Mouse (Mus musculus) bone marrow, adult 2 months (tissue): ENCODE results near the gene 9930111J21Rik2. TPM values are rescaled to one million over a fixed set of nuclear protein-coding genes. Genes with fewer than 3 reads are reported as not detected.
"Not testable (repeated sequence)": the region's sequence is repeated elsewhere in the genome, so short reads cannot be mapped to it uniquely, and the experiment has no call there.

Experiments used
- H3K27ac ChIP-seq: fragments of 200-500 bp; 2 replicates; pipeline ENCODE4 v1.5.1; 2012; ENCODE audit warnings: low read depth, mild to moderate bottlenecking, control low read depth, inconsistent platforms, low read length; ENCODE audit not compliant: control insufficient read depth, poor library complexity, insufficient read depth
- H3K4me1 ChIP-seq: fragments of 200-500 bp; 2 replicates; pipeline ENCODE4 v1.6.1; 2011; ENCODE audit warnings: low read length; ENCODE audit not compliant: control insufficient read depth, insufficient read depth
- H3K4me3 ChIP-seq: fragments of 200-500 bp; replicated peaks from 2 replicates; pipeline ENCODE3; 2011; ENCODE audit warnings: mild to moderate bottlenecking, low read depth, low read length, control low read depth; ENCODE audit not compliant: control insufficient read depth
- CTCF ChIP-seq: fragments of 200-500 bp; IDR thresholded peaks from 2 replicates; pipeline ENCODE4 v1.5.1; 2011; ENCODE audit warnings: low read length, control low read depth; ENCODE audit not compliant: control insufficient read depth, insufficient read depth
- POLR2A ChIP-seq: fragments of 200-500 bp; IDR thresholded peaks from 2 replicates; pipeline ENCODE4 v1.6.1; 2011; ENCODE audit warnings: low read depth, mild to moderate bottlenecking, control low read depth, low read length, borderline replicate concordance; ENCODE audit not compliant: control insufficient read depth
- WGBS: fragments of 180-500 bp; shearing (Covaris S2); methylation state at CpG from one replicate; pipeline ENCODE4 v1.1.7; 2018; 5-methylcytosine and 5-hydroxymethylcytosine counted together
- polyA plus RNA-seq: library from polyadenylated mRNA; stranded (reverse); fragments of >200 nt; gene quantifications from 2 replicates; pipeline ENCODE4 v1.2.4, GENCODE M21; 2011; ENCODE audit warnings: low replicate concordance; ENCODE audit not compliant: missing spikeins, insufficient read depth, insufficient read length

The 9930111J21Rik2 gene
- polyA plus RNA-seq: 9.1 and 13.8 TPM in 2 replicates

GRCm38 (mm10) chr11:49051093-49051891, at the start of gene 9930111J21Rik2:
9930111J21Rik2 (minus strand) TSS chr11:49051242.
- H3K4me1 ChIP-seq, H3K4me3 ChIP-seq, H3K27ac ChIP-seq: not testable (repeated sequence)
- WGBS: 8% methylated on average over 1 of the region's 6 CpGs

DNA sequence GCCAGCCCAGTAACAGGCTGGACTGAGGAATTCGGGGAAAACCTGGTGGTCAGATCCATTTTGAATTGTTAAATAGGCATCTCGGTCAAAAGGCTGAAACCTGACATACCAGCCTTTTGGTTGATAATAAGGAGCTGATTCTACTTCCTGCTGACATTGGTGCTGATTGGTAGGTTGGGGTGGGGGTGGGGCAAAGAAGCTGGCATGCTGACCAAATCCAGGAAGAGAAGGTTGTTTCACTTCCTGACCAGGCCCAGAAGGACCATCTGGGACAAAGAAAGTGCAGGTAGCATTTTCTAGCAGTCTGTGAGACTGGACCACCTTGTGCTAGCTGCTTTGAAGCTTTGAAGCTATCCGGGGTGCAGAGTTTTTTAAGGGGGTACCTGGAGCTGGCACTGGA, 49.4 kb upstream of the 9930111J21Rik2 start:
- Histone ChIP-seq H3K27ac (no peak overlapping the region), H3K4me1 (peaks cover 2% of the 10 kb centered on the region), H3K4me3 (no peak overlapping the region)
- TF ChIP-seq CTCF (no peak), POLR2A (no peak)
- 65% methylated on average over 3 of the region's 3 CpGs for WGBS

- Histone ChIP-seq H3K4me1 (no peaks in the 10 kb centered on the region; the same call in 1 of the 2 replicates), H3K27ac (no peak overlapping the region), H3K4me3 (no peak overlapping the region)
- 95% methylated on average over 4 of the region's 4 CpGs for WGBS
- no peak for TF ChIP-seq POLR2A
- TF ChIP-seq CTCF: no peak
These were observed 44.3 kb upstream of the 9930111J21Rik2 start for GRCm38 (mm10) chr11:49095367-49095766.

GRCm38 (mm10) chr11:49093861-49094660, 43.0 kb upstream of the 9930111J21Rik2 start:
- no peak overlapping the region for H3K4me3 ChIP-seq
- H3K27ac ChIP-seq: no peak overlapping the region; the same call in 1 of the 2 replicates
- no peaks in the 10 kb centered on the region; the same call in 1 of the 2 replicates for H3K4me1 ChIP-seq
- TF ChIP-seq CTCF (no peak), POLR2A (no peak)
- WGBS: 53% methylated on average over 6 of the region's 6 CpGs

GRCm38 (mm10) chr11:49092786-49093185, 41.7 kb upstream of the 9930111J21Rik2 start:
- 49% methylated on average over 2 of the region's 2 CpGs for WGBS
- Histone ChIP-seq H3K4me1 (no peaks in the 10 kb centered on the region; the same call in 1 of the 2 replicates), H3K27ac (no peak overlapping the region), H3K4me3 (no peak overlapping the region)
- no peak for TF ChIP-seq CTCF
- no peak for TF ChIP-seq POLR2A

GRCm38 (mm10) chr11:49092053-49092586, 41.1 kb upstream of the 9930111J21Rik2 start:
- Histone ChIP-seq H3K27ac (no peak overlapping the region), H3K4me1 (no peaks in the 10 kb centered on the region; the same call in 1 of the 2 replicates), H3K4me3 (no peak overlapping the region)
- TF ChIP-seq CTCF (no peak), POLR2A (no peak)
- 89% methylated on average over 1 of the region's 1 CpGs for WGBS

DNA sequence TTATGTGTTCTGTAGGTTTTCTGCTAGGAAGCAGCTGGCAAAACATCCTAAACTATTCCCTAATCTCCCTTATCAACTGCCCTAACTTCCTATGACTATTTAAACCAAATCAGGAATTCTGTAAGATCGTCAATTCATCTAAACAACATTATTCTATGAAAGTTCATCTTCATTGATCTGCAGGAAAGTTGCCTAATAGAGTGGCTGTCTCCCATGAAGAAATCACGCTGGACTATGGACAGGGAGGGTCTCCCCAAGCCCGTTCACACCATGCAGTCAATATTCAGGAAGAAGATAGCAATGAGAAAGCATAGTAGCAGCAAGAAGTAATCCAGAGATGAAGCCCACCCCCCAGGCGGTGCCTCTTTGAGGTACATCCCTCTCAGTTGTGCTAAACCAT, 40.1 kb upstream of the 9930111J21Rik2 start:
- 61% methylated on average over 4 of the region's 4 CpGs for WGBS
- H3K27ac ChIP-seq: no peak overlapping the region

GRCm38 (mm10) chr11:49090551-49090950, 39.5 kb upstream of the 9930111J21Rik2 start:
- TF ChIP-seq POLR2A: no peak
- no peak for TF ChIP-seq CTCF
- H3K4me3 ChIP-seq: no peak overlapping the region
- H3K27ac ChIP-seq: no peak overlapping the region
- H3K4me1 ChIP-seq: no peaks in the 10 kb centered on the region; the same call in 1 of the 2 replicates
- 78% methylated on average over 5 of the region's 5 CpGs for WGBS

More for the DNA sequence above, 40.1 kb upstream of the 9930111J21Rik2 start:
- Histone ChIP-seq H3K4me1 (no peaks in the 10 kb centered on the region; the same call in 1 of the 2 replicates), H3K4me3 (no peak overlapping the region)
- TF ChIP-seq POLR2A (no peak), CTCF (no peak)
